Mouse (Mus musculus) MEL (cell line): ENCODE results near the gene Ptbp2. TPM values are rescaled to one million over a fixed set of nuclear protein-coding genes. Genes with fewer than 3 reads are reported as not detected.

Experiments
- DNase-seq: peaks from one replicate; pipeline ENCODE4 v3.0.0; 2011; ENCODE audit warnings: low read depth, low spot score
- H3K27ac ChIP-seq: 2 replicates; pipeline ENCODE4 v1.5.1; 2012; ENCODE audit warnings: low read depth, mild to moderate bottlenecking, control low read depth, low read length, moderate library complexity; ENCODE audit not compliant: control insufficient read depth
- H3K27me3 ChIP-seq, 2 experiments: fragments of 150-350 bp in 1 of 2; sonication (generic) in 1 of 2; 2 replicates each; pipeline ENCODE4 v1.6.1; 2012; ENCODE audit warnings: low read length in 2 of 2, mild to moderate bottlenecking in 2 of 2, improper control_type of control experiment in 1 of 2, moderate library complexity in 1 of 2; ENCODE audit not compliant: insufficient read depth in 2 of 2, control insufficient read depth in 1 of 2
- H3K36me3 ChIP-seq, 2 experiments: 2 replicates each; pipeline ENCODE4 v1.6.1; 2012 to 2014; ENCODE audit warnings: low read length in 2 of 2, improper control_type of control experiment in 1 of 2, inconsistent platforms in 1 of 2, mild to moderate bottlenecking in 1 of 2; ENCODE audit not compliant: insufficient read depth in 2 of 2, control insufficient read depth in 1 of 2
- H3K4me1 ChIP-seq, 2 experiments: fragments of 150-350 bp in 1 of 2; sonication (generic) in 1 of 2; 2 replicates each; pipeline ENCODE4 v1.6.1; 2012; ENCODE audit warnings: low read length in 2 of 2, improper control_type of control experiment in 1 of 2, mild to moderate bottlenecking in 1 of 2; ENCODE audit not compliant: insufficient read depth in 2 of 2, control insufficient read depth in 1 of 2
- H3K4me3 ChIP-seq, 2 experiments: fragments of 150-350 bp in 1 of 2; sonication (generic) in 1 of 2; 2 replicates each; pipeline ENCODE4 v1.5.1; 2012; ENCODE audit warnings: low read depth in 2 of 2, low read length in 2 of 2, mild to moderate bottlenecking in 2 of 2, moderate library complexity in 2 of 2, control low read depth in 1 of 2, improper control_type of control experiment in 1 of 2; ENCODE audit not compliant: control insufficient read depth in 1 of 2, insufficient read depth in 1 of 2
- H3K79me2 ChIP-seq: 2 replicates; pipeline ENCODE4 v1.6.1; 2012; ENCODE audit warnings: mild to moderate bottlenecking, low read length, moderate library complexity; ENCODE audit not compliant: control insufficient read depth, poor library complexity, insufficient read depth
- H3K9ac ChIP-seq: 2 replicates; pipeline ENCODE4 v1.6.1; 2012; ENCODE audit warnings: low read depth, mild to moderate bottlenecking, control low read depth, low read length, moderate library complexity; ENCODE audit not compliant: control insufficient read depth, poor library complexity, severe bottlenecking
- H3K9me3 ChIP-seq: fragments of 150-350 bp; sonication (generic); replicated peaks from 2 replicates; pipeline ENCODE4 v1.6.1; 2012; ENCODE audit warnings: mild to moderate bottlenecking, low read length, improper control_type of control experiment, moderate library complexity; ENCODE audit not compliant: insufficient read depth
- CHD1 ChIP-seq: IDR thresholded peaks from 2 replicates; pipeline ENCODE4 v1.6.1; 2012; ENCODE audit warnings: low read depth, mild to moderate bottlenecking, inconsistent platforms, low read length, improper control_type of control experiment
- CTCF ChIP-seq, 3 experiments: IDR thresholded peaks in 2 of 3; conservative IDR thresholded peaks in 1 of 3; 2 replicates each; pipeline ENCODE4 v1.5.1; 2011 to 2012; ENCODE audit warnings: low read length in 3 of 3, low read depth in 2 of 3, mild to moderate bottlenecking in 2 of 3, improper control_type of control experiment in 1 of 3, inconsistent platforms in 1 of 3, mixed read lengths in 1 of 3, moderate library complexity in 1 of 3; ENCODE audit not compliant: control insufficient read depth in 1 of 3, insufficient read depth in 1 of 3, poor library complexity in 1 of 3, severe bottlenecking in 1 of 3
- ELF1 ChIP-seq: IDR thresholded peaks from 2 replicates; pipeline ENCODE4 v1.6.1; 2014; ENCODE audit warnings: low read depth, mild to moderate bottlenecking, inconsistent platforms, low read length, improper control_type of control experiment, moderate library complexity
- EP300 ChIP-seq, 2 experiments: IDR thresholded peaks; 2 replicates each; pipeline ENCODE4 v1.6.1; 2011; ENCODE audit warnings: improper control_type of control experiment in 2 of 2, low read length in 2 of 2, low read depth in 1 of 2, mild to moderate bottlenecking in 1 of 2
- GABPA ChIP-seq: IDR thresholded peaks from 2 replicates; pipeline ENCODE4 v1.6.1; 2012; ENCODE audit warnings: low read depth, mild to moderate bottlenecking, inconsistent platforms, low read length, improper control_type of control experiment, moderate library complexity
- GATA1 ChIP-seq: IDR thresholded peaks from 2 replicates; pipeline ENCODE4 v1.6.1; 2011; ENCODE audit warnings: low read depth, low read length, improper control_type of control experiment
- HCFC1 ChIP-seq: IDR thresholded peaks from 2 replicates; pipeline ENCODE4 v1.6.1; 2012; ENCODE audit warnings: low read depth, mild to moderate bottlenecking, inconsistent platforms, low read length, improper control_type of control experiment, moderate library complexity
- MAX ChIP-seq: IDR thresholded peaks from 2 replicates; pipeline ENCODE4 v1.6.1; 2011; ENCODE audit warnings: low read length, improper control_type of control experiment
- MAZ ChIP-seq: IDR thresholded peaks from 2 replicates; pipeline ENCODE4 v1.6.1; 2012; ENCODE audit warnings: low read depth, mild to moderate bottlenecking, inconsistent platforms, low read length, improper control_type of control experiment
- MEF2A ChIP-seq: IDR thresholded peaks from 2 replicates; pipeline ENCODE4 v1.6.1; 2014; ENCODE audit warnings: low read depth, mild to moderate bottlenecking, inconsistent platforms, low read length, improper control_type of control experiment; ENCODE audit not compliant: poor library complexity, insufficient replicate concordance, severe bottlenecking; ENCODE audit errors: extremely low read depth
- MYC ChIP-seq: IDR thresholded peaks from 2 replicates; pipeline ENCODE4 v1.6.1; 2011; ENCODE audit warnings: low read depth, mild to moderate bottlenecking, low read length, improper control_type of control experiment, moderate library complexity
- NELFE ChIP-seq: IDR thresholded peaks from 2 replicates; pipeline ENCODE4 v1.6.1; 2011; ENCODE audit warnings: low read depth, low read length, improper control_type of control experiment
- NRF1 ChIP-seq: IDR thresholded peaks from 2 replicates; pipeline ENCODE4 v1.6.1; 2014; ENCODE audit warnings: low read depth, mild to moderate bottlenecking, inconsistent platforms, low read length, improper control_type of control experiment, moderate library complexity; ENCODE audit not compliant: poor library complexity, insufficient read depth, severe bottlenecking
- POLR2A ChIP-seq, 2 experiments: IDR thresholded peaks; 2 replicates each; pipeline ENCODE4 v1.6.1; 2011 to 2012; ENCODE audit warnings: low read length in 2 of 2, mild to moderate bottlenecking in 2 of 2, control low read depth in 1 of 2, improper control_type of control experiment in 1 of 2, low read depth in 1 of 2, moderate library complexity in 1 of 2; ENCODE audit not compliant: control insufficient read depth in 1 of 2, insufficient read depth in 1 of 2, poor library complexity in 1 of 2
- POLR2AphosphoS2 ChIP-seq: IDR thresholded peaks from 2 replicates; pipeline ENCODE4 v1.6.1; 2011; ENCODE audit warnings: low read length, improper control_type of control experiment
- POLR2AphosphoS5 ChIP-seq: IDR thresholded peaks from 2 replicates; pipeline ENCODE4 v1.6.1; 2012; ENCODE audit warnings: low read depth, borderline replicate concordance, mild to moderate bottlenecking, inconsistent platforms, low read length, moderate library complexity, mixed read lengths
- RAD21 ChIP-seq: IDR thresholded peaks from 2 replicates; pipeline ENCODE4 v1.6.1; 2011; ENCODE audit warnings: mild to moderate bottlenecking, low read depth, low read length, improper control_type of control experiment
- RCOR1 ChIP-seq: IDR thresholded peaks from 2 replicates; pipeline ENCODE4 v1.6.1; 2012; ENCODE audit warnings: low read depth, mild to moderate bottlenecking, inconsistent platforms, low read length, improper control_type of control experiment
- SIN3A ChIP-seq: IDR thresholded peaks from 2 replicates; pipeline ENCODE4 v1.6.1; 2012; ENCODE audit warnings: low read length, improper control_type of control experiment, inconsistent platforms
- TAL1 ChIP-seq: IDR thresholded peaks from 2 replicates; pipeline ENCODE4 v1.6.1; 2012; ENCODE audit warnings: mild to moderate bottlenecking, inconsistent platforms, low read length, moderate library complexity, mixed read lengths
- TBP ChIP-seq: IDR thresholded peaks from 2 replicates; pipeline ENCODE4 v1.8.0; 2011; ENCODE audit warnings: low read depth, low read length, improper control_type of control experiment
- TCF12 ChIP-seq: IDR thresholded peaks from 2 replicates; pipeline ENCODE4 v1.6.1; 2014; ENCODE audit warnings: low read depth, mild to moderate bottlenecking, inconsistent platforms, low read length, improper control_type of control experiment, moderate library complexity
- UBTF ChIP-seq: IDR thresholded peaks from 2 replicates; pipeline ENCODE4 v1.6.1; 2012; ENCODE audit warnings: low read depth, mild to moderate bottlenecking, inconsistent platforms, low read length, improper control_type of control experiment, moderate library complexity, borderline replicate concordance; ENCODE audit not compliant: insufficient read depth
- USF1 ChIP-seq: IDR thresholded peaks from 2 replicates; pipeline ENCODE4 v1.6.1; 2014; ENCODE audit warnings: low read depth, mild to moderate bottlenecking, inconsistent platforms, low read length, improper control_type of control experiment, moderate library complexity
- USF2 ChIP-seq, 2 experiments: IDR thresholded peaks; 2 replicates each; pipeline ENCODE4 v1.6.1; 2011 to 2012; ENCODE audit warnings: improper control_type of control experiment in 2 of 2, low read length in 2 of 2, borderline replicate concordance in 1 of 2, inconsistent platforms in 1 of 2, low read depth in 1 of 2, mild to moderate bottlenecking in 1 of 2; ENCODE audit not compliant: insufficient read depth in 1 of 2
- ZC3H11A ChIP-seq: IDR thresholded peaks from 2 replicates; pipeline ENCODE4 v1.6.1; 2012; ENCODE audit warnings: low read depth, mild to moderate bottlenecking, inconsistent platforms, low read length, improper control_type of control experiment
- ZMIZ1 ChIP-seq: IDR thresholded peaks from 2 replicates; pipeline ENCODE4 v1.6.1; 2012; ENCODE audit warnings: low read depth, mild to moderate bottlenecking, inconsistent platforms, low read length, improper control_type of control experiment, moderate library complexity
- polyA plus RNA-seq, 2 experiments: library from polyadenylated mRNA; stranded (reverse) in 1 of 2; unstranded in 1 of 2; fragments of >175 nt in 1 of 2; fragments of >200 nt in 1 of 2; gene quantifications; 2 replicates each; pipeline versions ENCODE4 v1.2.1 to v1.2.4; 2012; ENCODE audit warnings: low replicate concordance in 2 of 2, low read depth in 1 of 2; ENCODE audit not compliant: insufficient read length in 2 of 2, insufficient read depth in 1 of 2, missing spikeins in 1 of 2
- total RNA-seq: library from RNA; depleted of rRNA; stranded (reverse); fragments of 300-350 nt; gene quantifications from 2 replicates; pipeline ENCODE4 v1.2.3, GENCODE M21; 2012

Ptbp2 gene
- total and polyA plus RNA-seq, 3 experiments: 20.6 to 21.4 TPM; not detected in 1

DNA sequence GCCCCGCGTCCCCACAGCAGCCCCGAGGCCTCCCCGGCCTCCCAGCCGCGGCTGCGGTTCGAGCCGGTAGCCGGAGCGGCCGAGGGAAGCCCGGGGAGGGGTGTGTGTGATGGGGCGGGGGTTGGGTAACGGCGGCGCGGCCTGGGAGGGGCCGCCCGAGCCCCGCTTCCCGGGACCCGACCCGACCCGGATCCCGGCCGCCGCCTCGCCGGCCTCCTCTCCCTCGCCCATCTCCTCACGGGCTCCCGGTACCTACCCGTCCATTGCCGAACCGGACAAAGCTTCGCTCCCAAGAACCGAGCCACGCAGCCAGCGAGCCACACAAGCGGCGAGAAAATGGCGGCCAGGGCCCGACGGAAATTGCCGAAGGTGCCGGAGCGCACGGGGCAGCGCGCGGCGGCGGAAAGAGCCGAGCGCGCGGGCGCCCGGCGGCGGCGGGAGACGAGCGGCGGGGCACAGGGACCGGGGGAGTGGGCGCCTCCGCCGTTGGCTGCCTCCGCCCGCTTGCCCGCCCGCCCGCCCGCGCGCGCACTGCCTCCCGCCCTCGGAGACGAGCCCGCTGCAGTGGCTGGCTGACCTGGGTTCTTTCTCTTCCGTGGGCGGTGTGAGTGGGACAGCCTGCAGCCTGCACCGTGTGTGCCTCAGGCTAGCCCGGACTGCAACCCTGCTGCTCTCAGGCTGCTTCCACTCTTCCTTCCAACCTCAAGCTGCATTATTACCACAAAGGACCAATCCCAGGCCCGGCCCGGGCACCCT, 1.1 kb downstream of the Ptbp2 start:
- Histone ChIP-seq H3K27ac (peak overlapping the region; percentile 75), H3K9me3 (no peaks in the 10 kb centered on the region), H3K4me3 (peak overlapping the region; percentile 92), H3K36me3 (peaks cover 8 to 24% of the 10 kb centered on the region in 2 experiments), H3K27me3 (no peaks in the 10 kb centered on the region), H3K9ac (peak overlapping the region; percentile 99), H3K79me2 (peaks cover 27% of the 10 kb centered on the region), H3K4me1 (peaks cover 8 to 12% of the 10 kb centered on the region in 2 experiments)
- peak; percentile 78 for DNase-seq
- TF ChIP-seq POLR2AphosphoS5 (no peak), MAX (0 out of 2 replicates have a peak, but pooled peaks have one; percentile 7), POLR2A (IDR thresholded peaks at IDR 0.05; ENCODE audit: control insufficient read depth in 1 of 2, insufficient read depth in 1 of 2, low read depth in 1 of 2, low read length in 2 of 2, poor library complexity in 1 of 2) (peak; percentile 43 to 60; a peak in 1 of 4 replicates), ELF1 (no peak), GABPA (no peak), UBTF (0 out of 2 replicates have a peak, but pooled peaks have one; percentile 12), HCFC1 (0 out of 2 replicates have a peak, but pooled peaks have one; percentile 38), SIN3A (peak; percentile 17; the same call in 1 of the 2 replicates), NELFE (peak; percentile 67), MYC (no peak)

DNA sequence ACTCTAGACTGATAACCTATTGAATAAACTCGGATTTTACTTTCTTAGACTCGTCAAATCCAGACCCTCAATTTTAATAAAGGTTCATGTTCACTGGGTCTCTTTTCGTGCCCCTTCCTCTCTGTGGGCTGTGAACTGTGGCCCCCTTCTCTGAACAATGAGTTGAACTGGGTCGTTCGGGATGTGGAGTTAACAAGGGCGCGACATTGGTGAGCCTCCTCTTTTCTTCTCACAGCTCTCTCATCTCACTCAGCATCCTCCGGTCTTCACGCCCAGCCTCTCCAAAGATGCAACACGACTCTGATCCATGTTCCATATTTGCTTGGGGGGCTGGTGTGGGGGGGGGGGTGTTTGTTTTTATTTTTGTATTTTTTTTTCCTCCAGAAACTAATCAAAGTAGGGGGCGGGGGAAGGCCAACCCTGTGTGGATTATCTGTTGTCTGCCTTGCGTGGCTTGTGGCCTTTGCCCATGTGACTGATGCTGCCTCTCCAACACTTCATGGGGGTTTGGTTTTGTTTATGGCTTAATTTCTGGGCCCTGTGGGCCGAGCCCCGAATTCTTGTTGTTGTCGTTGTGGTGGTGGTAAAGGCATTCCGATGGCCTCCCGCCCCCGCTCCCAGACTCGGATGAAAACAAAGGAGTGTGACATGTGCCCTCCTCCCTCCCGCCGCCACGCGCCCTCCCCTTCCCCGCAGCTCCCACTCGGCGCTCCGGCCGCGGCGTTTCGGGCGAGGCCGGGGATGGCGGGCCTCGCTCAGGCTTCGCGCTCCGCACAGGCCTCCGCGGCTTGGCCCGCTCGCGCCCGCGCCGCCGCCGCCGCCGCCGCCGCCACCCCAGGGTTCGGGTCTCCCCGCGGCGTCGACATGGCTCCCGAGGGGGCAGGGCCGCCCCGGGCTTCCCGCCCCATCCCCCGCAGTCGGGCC, 2.0 kb downstream of the Ptbp2 start:
- Histone ChIP-seq H3K27ac (peak overlapping the region; percentile 62), H3K36me3 (peaks cover 9 to 26% of the 10 kb centered on the region in 2 experiments), H3K79me2 (peaks cover 29% of the 10 kb centered on the region), H3K4me1 (peaks cover 8 to 13% of the 10 kb centered on the region in 2 experiments), H3K4me3 (peak overlapping the region; percentile 92), H3K27me3 (no peaks in the 10 kb centered on the region), H3K9me3 (no peaks in the 10 kb centered on the region), H3K9ac (peak overlapping the region; percentile 99)
- peak; percentile 45 for DNase-seq
- TF ChIP-seq TCF12 (no peak), ZC3H11A (no peak), RCOR1 (no peak), TAL1 (no peak), SIN3A (peak; percentile 42), USF1 (peak; percentile 70), MAZ (no peak), MEF2A (no peak), CHD1 (no peak), MAX (no peak; the same call in none of the 2 replicates), POLR2AphosphoS2 (no peak), POLR2AphosphoS5 (no peak), RAD21 (no peak), ZMIZ1 (no peak), NRF1 (no peak), CTCF (IDR thresholded peaks at IDR 0.05 in 2 of 3, conservative IDR thresholded peaks at IDR 0.05 in 1 of 3; ENCODE audit: control insufficient read depth in 1 of 3, insufficient read depth in 1 of 3, low read depth in 2 of 3, low read length in 3 of 3, poor library complexity in 1 of 3, severe bottlenecking in 1 of 3) (no peak), GATA1 (no peak), TBP (no peak), USF2 (IDR thresholded peaks at IDR 0.05; ENCODE audit: borderline replicate concordance in 1 of 2, insufficient read depth in 1 of 2, low read depth in 1 of 2, low read length in 2 of 2) (no peak), ELF1 (no peak), EP300 (IDR thresholded peaks at IDR 0.05; ENCODE audit: low read depth in 1 of 2, low read length in 2 of 2) (no peak)
